Mouse (Mus musculus) midbrain, postnatal 0 days (tissue): ENCODE measurements at regions not wholly inside any gene's neighbourhood (a gene's known extent, or its start where the extent isn't known, plus 50 kb on each side); places are given as distances from the start of the nearest gene placed in this dataset.

ENCODE experiments used
- ATAC-seq: fragments of 200-750 bp; cut with Nextera tagmentation; 2 replicates; pipeline ENCODE4 v1.8.0; 2017; ENCODE audit warnings: moderate number of reproducible peaks, mild to moderate bottlenecking, moderate TSS enrichment, moderate library complexity; ENCODE audit not compliant: low FRiP score
- DNase-seq: peaks from one replicate; pipeline ENCODE4 v3.0.0-alpha.2; 2015; ENCODE audit warnings: low spot score
- H3K27ac ChIP-seq: fragments of 300-500 bp; sonication (generic); 2 replicates; pipeline ENCODE4 v1.5.1; 2014; ENCODE audit warnings: low read depth, mild to moderate bottlenecking, low read length, mixed read lengths
- H3K27me3 ChIP-seq: fragments of 300-500 bp; sonication (generic); 2 replicates; pipeline ENCODE4 v1.6.1; 2014; ENCODE audit warnings: low read length, control low read depth, mixed read lengths; ENCODE audit not compliant: insufficient read depth
- H3K36me3 ChIP-seq: fragments of 300-500 bp; sonication (generic); 2 replicates; pipeline ENCODE4 v1.6.1; 2014; ENCODE audit warnings: low read length, control low read depth, mixed read lengths; ENCODE audit not compliant: insufficient read depth
- H3K4me1 ChIP-seq: fragments of 300-500 bp; sonication (generic); 2 replicates; pipeline ENCODE4 v1.6.1; 2014; ENCODE audit warnings: mild to moderate bottlenecking, control low read depth, antibody characterized with exemption, low read length, mixed read lengths; ENCODE audit not compliant: insufficient read depth
- H3K4me2 ChIP-seq: fragments of 300-500 bp; sonication (generic); 2 replicates; pipeline ENCODE4 v1.6.1; 2014; ENCODE audit warnings: low read depth, mild to moderate bottlenecking, low read length, mixed read lengths; ENCODE audit not compliant: poor library complexity, severe bottlenecking
- H3K4me3 ChIP-seq: fragments of 300-500 bp; sonication (generic); 2 replicates; pipeline ENCODE4 v1.5.1; 2014; ENCODE audit warnings: low read depth, mild to moderate bottlenecking, low read length, moderate library complexity
- H3K9ac ChIP-seq: fragments of 300-500 bp; sonication (generic); replicated peaks from 2 replicates; pipeline ENCODE4 v1.6.1; 2014; ENCODE audit warnings: mild to moderate bottlenecking, low read length, moderate library complexity, mixed read lengths; ENCODE audit not compliant: poor library complexity, severe bottlenecking
- H3K9me3 ChIP-seq: fragments of 300-500 bp; sonication (generic); 2 replicates; pipeline ENCODE4 v1.6.1; 2016; ENCODE audit warnings: low read length, control low read depth
- CTCF ChIP-seq: IDR thresholded peaks from 2 replicates; pipeline ENCODE4 v1.5.1; 2016; ENCODE audit warnings: antibody characterized with exemption, mild to moderate bottlenecking
- WGBS: fragments of 180-500 bp; shearing (Covaris S2); extraction: QIAGEN DNeasy Blood & Tissue Kit; methylation state at CpG from one replicate; pipeline ENCODE4 v1.1.7; 2014; 5-methylcytosine and 5-hydroxymethylcytosine counted together

DNA sequence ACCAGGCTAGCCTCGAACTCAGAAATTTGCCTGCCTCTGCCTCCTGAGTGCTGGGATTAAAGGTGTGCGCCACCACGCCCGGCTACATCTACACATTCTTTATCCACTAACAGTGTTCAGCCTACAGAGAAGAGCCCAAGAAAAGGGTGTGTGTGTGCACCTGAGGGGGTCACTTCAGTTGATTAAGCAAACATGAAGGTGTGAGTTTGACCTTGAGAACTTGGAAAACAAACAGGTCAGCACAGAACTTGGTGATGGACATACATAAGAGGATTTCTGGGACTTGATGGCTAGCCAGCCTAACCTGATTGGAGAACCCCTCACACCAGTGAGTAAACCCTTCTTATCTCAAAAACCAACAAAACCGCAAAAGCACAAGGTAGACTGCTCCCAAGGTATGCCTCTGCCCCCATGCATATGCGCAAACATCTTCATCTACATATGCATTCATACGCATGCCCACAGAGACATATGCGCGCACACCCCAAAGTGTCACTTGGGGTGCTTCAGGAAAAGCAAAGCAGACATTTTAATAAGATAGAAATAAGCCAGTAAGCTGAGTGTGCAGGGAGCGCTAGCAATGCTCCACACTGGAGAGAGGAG is 52.0 kb upstream of the Sfmbt2 start:
- no peak for ATAC-seq

More for the DNA sequence above, 52.0 kb upstream of the Sfmbt2 start:
- Histone ChIP-seq H3K4me1 (no peaks in the 10 kb centered on the region), H3K9ac (no peak overlapping the region), H3K27me3 (no peaks in the 10 kb centered on the region), H3K27ac (no peak overlapping the region), H3K9me3 (no peaks in the 10 kb centered on the region), H3K4me2 (no peak overlapping the region), H3K4me3 (no peak overlapping the region), H3K36me3 (no peaks in the 10 kb centered on the region)
- TF ChIP-seq CTCF, result no peak
- 97% methylated on average over 10 of the region's 10 CpGs for WGBS
- no peak for DNase-seq
